Mouse (Mus musculus) layer of hippocampus, adult 2 months (tissue): Measurements from ENCODE around the gene Pmm1. TPM values are rescaled to one million over a fixed set of nuclear protein-coding genes. Genes with fewer than 3 reads are reported as not detected.
"Not testable (repeated sequence)": the region's sequence is repeated elsewhere in the genome, so short reads cannot be mapped to it uniquely, and the experiment has no call there.

ENCODE experiments used
- DNase-seq, 2 experiments: peaks; one replicate each; pipeline ENCODE4 v3.0.0; 2022; ENCODE audit warnings: low spot score in 2 of 2
- H3K27ac ChIP-seq: fragments of 200-600 bp; 2 replicates; pipeline ENCODE4 v1.8.1; 2022
- H3K4me3 ChIP-seq: fragments of 200-600 bp; 2 replicates; pipeline ENCODE4 v1.8.1; 2022; ENCODE audit warnings: mild to moderate bottlenecking
- CTCF ChIP-seq: fragments of 200-600 bp; conservative IDR thresholded peaks from 2 replicates; pipeline ENCODE4 v1.8.1; 2022; ENCODE audit warnings: antibody characterized with exemption, mild to moderate bottlenecking, moderate library complexity
- long read RNA-seq, 2 experiments: library from polyadenylated mRNA; stranded (forward); transcript quantifications; one replicate each; pipeline ENCODE4 v2.0.0; 2021; ENCODE audit warnings: borderline mapping rate in 2 of 2
- total RNA-seq, 2 experiments: library from RNA; stranded (reverse); gene quantifications; 2 replicates each; pipeline ENCODE4 v1.2.3; 2021

Pmm1 gene
- total RNA-seq, result 100 to 1,000 TPM; 214 to 224 TPM
- long read RNA-seq, experiment 1, transcript Pmm1-201 (8 exons, 1,300 nt), result major isoform, 120 of 347 reads
- long read RNA-seq, experiment 1, transcript Pmm1-211 (5 exons, 612 nt), result minor isoform, 5 of 347 reads
- long read RNA-seq, experiment 1, partial matches to known transcripts, result 8 of 347 reads
- long read RNA-seq, experiment 1, other reads (novel, unspliced or antisense), result 213 of 347 reads
- long read RNA-seq, experiment 2, transcript Pmm1-201 (8 exons, 1,300 nt), result major isoform, 161 of 434 reads
- long read RNA-seq, experiment 2, transcript Pmm1-211 (5 exons, 612 nt), result minor isoform, 5 of 434 reads
- long read RNA-seq, experiment 2, partial matches to known transcripts, result 5 of 434 reads
- long read RNA-seq, experiment 2, other reads (novel, unspliced or antisense), result 259 of 434 reads

DNA sequence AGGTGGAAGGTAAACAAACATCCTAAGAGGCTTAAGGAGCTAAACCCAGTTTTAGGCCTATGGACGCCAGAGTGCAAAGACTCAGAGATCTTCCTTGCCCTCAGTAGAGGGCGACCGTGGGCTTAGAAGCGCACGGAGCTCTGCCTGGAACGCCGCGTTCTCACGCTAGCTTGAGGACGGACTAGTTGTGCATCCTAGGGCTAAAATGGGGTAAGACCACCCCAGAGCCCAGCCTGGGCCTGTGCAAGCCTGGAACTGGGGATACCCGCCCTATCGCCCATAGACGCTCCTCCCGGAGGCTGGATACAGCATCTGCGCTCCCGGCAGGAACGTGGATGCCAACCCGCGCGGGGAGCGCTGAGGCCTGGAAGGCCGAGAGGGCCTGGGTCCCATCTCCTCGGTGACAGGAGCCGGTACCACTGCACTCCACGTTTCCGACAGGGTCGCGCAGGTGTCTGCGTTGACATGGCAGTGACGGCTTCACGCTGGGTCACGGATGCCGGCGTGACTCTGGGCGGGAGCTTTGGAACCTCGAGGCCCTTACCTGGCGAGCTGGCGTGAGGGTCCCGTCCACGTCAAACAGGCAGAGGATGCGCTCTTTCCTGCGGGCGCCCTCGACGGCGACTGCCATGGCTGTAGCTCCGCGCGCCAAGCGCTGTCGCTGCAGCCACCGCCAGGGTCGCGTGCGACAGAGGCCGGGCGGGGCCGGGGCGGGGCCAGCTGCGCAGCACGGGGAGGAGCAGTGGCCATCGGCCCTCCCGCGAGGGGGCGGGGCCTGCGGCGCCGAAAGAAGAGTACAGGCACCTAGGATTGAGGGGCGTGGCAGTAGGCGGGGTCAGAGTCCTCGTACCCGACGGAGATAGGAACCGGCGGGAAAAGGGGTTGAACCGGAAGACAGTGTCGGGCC lies at the start of gene Pmm1:
TSS of gene Pmm1 (minus strand) at position 760 of the 907 bp plus-strand sequence.
- DNase-seq, result peak; percentile 96 to 98
- TF ChIP-seq CTCF, result peak; percentile 79
- Histone ChIP-seq H3K4me3 (peak within 1 kb of the TSS; percentile 69), H3K27ac (peak within 1 kb of the TSS; percentile 99)

DNA sequence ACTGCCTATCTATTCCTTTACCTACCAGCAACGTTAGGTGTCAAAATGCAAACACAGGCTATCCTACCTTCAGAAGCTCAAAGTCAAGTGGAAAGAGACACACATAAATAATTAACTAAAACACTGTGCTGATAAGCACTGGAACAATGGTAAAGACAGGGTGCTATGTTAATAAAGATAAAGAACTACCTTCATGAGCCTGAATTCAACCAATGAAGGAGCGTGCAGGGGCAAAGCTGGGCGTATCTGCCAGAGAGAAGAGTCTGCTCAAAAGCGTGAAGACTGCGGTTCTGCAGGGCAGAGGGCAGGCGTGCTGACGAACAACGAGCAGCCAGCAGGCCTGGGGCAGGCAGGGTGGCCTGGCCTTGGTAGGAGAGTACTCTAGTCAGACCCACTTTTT lies 43.5 kb upstream of the Pmm1 start:
- Histone ChIP-seq H3K4me3 (no peak overlapping the region), H3K27ac (no peak overlapping the region)
- no peak for TF ChIP-seq CTCF
- DNase-seq, result no peak

DNA sequence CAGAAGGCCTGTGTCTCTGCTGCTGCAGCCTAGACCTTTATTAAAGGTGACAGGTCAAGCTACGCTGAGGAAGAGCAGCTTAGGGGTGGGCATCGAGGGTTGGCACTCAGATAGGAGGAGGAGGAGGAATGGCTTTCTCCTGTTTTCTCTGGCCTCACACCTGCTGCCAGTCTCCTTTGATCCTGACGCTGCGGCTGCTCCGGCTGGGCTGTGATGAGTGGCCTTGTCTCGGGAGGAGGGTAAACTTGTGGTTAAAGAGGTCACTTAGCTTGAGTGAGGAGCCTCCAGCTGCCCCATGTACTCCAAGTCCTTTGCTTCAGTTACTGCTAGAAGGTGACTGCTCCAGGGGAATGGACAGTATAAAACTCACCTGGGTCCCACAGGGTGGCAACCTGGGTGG lies 33.3 kb upstream of the Pmm1 start:
- no peak overlapping the region for H3K4me3 ChIP-seq
- DNase-seq, result no peak
- no peak for TF ChIP-seq CTCF
- H3K27ac ChIP-seq, result no peak overlapping the region

DNA sequence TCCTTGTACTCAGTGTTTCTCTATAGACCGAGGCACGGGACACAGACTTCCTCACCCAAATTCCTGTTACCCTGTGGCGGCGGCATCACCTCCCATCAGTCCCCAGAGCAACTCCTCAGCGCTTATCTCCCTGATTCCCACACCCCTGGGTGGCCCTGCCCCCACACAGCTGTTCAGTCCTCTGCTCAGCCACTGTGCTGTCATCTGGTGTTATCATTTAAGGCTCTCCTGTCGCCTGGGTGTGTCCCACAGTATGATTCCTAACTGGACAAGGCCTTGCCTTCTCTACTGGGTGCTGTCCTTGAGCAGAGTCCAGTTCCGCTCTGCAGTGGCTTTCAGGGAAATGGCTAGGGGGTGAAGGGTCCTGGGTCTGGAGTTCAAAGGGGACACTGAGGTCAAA lies 29.8 kb upstream of the Pmm1 start:
- no peak for TF ChIP-seq CTCF
- DNase-seq, result no peak

DNA sequence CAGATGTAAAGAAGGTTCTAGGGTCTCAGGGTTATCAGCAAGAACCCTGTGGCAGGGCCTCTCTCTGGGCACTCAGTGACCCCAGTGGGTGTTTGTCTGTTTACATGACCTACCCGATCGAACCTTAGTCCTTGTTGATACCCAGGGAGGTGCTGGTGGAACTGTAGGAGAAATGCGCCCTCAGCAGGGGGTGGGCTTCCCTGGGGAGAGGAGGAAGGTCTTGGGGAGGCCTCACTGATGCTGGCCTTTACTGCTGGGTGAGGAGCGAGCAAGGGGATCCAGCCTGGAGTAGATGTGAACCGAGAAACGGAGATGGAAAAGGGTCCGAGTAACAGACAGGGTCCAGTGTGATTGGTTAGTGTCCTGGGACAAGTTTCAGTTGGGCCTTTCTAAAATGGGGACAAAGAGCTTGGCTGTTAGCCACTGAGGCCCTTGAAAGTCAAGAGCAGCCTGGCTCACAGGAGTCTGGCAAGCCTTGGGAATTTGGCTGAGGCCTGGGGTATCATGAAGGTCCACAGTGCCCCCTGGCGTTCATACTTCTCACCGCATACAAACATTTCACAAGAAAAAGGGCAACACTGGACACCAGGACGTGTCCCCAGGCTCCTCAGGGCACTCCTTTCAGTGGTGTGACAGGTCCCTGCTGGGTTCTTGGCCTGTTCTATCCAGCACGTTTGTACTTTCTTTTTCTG lies 28.8 kb upstream of the Pmm1 start:
- Histone ChIP-seq H3K4me3 (no peak overlapping the region), H3K27ac (peak overlapping the region; percentile 72)
- DNase-seq, result peak; percentile 89 to 90
- peak; percentile 91 for TF ChIP-seq CTCF

More for the DNA sequence above, 29.8 kb upstream of the Pmm1 start:
- H3K4me3 ChIP-seq, result no peak overlapping the region
- no peak overlapping the region for H3K27ac ChIP-seq

DNA sequence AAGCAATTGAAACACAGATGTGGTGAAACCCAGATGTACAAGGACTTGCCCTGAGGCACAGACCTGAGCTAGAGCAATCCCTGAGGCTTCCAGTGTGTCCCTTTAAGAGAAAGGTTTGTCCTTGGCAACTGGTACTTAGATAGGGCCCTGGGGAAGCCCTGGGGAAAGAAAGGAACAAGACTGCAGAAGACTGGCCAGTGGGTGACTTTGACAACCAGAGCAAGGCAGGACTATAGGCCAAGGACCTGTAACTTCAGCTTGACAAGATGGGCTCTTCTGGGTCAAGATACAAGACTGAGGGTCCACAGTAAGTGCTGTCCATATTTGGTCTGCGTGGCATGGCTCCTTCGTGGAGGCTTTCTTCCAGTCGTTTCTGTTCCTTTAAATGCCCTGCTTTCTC lies 26.9 kb upstream of the Pmm1 start, which contains the start of gene Xrcc6:
TSS of gene Xrcc6 (plus strand) at position 190 of the 400 bp plus-strand sequence.
- DNase-seq, result no peak
- H3K27ac ChIP-seq, result peak within 1 kb of the TSS; percentile 72
- H3K4me3 ChIP-seq, result no peak within 1 kb of the TSS
- TF ChIP-seq CTCF, result no peak

DNA sequence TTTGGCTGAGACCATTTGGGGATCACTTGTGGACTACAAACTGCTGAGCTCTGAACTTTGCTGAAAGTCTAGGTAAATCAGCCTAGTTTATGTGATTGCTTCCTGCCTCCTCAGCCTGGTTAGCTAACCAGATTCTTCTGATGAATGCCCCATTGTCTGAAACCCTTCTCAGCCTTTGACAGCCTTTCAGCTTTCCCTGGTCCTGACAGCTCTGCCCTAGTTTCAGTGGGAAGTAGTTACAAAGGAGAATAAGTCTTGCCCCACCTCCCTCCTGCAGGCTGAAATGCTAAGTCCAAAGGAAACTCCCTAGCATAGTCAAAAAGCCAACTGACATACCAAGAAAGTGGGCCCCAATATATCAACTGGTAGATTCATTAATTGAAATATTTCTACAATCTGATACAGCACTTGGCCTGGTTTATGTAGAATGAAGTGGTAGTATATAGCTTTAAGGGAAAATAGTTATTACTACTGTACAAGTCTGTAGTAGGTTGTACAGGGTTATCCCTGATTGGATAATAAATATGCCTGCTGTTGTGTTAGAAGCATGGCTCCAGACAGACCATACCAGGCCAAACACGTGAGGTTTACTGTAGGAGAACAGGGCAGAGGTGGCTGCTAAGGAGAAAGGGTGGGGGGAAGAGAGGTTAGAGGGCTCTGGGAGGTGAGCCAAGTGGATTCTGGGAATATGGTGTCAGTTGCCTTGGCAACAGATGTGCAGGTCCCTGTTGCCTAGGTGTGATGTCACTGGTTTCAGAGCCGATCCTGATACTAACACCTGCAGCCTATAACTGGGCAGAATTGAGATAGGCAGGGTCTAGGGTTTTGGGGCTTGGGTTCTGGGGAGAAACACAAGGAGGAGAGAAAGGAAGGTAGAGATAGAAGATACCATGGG lies 24.8 kb upstream of the Pmm1 start:
- DNase-seq, result peak in 1 of 2 experiments; percentile 29
- no peak overlapping the region for H3K4me3 ChIP-seq
- peak overlapping the region; percentile 79 for H3K27ac ChIP-seq
- no peak for TF ChIP-seq CTCF

DNA sequence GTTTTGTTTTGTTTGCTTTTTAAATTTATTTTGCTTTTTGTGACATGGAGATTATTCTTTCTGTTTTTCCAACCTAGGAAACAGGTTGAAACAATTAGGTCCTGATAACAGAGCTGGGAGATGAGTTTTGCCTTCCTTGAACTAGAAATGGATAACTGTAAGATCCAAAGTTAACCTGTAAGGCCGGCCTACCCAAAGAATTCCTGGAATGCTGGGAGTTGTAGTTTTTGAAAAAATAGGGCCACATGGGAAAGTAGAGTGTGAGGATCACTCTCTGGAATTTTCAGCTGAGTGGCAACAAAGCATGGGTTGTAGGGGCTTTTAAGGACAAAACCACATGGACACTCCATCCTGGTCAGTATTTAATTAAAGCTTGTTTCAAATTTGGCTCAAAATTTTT lies 21.4 kb upstream of the Pmm1 start:
- DNase-seq, result no peak
- TF ChIP-seq CTCF, result no peak
- Histone ChIP-seq H3K4me3 (no peak overlapping the region), H3K27ac (no peak overlapping the region)

DNA sequence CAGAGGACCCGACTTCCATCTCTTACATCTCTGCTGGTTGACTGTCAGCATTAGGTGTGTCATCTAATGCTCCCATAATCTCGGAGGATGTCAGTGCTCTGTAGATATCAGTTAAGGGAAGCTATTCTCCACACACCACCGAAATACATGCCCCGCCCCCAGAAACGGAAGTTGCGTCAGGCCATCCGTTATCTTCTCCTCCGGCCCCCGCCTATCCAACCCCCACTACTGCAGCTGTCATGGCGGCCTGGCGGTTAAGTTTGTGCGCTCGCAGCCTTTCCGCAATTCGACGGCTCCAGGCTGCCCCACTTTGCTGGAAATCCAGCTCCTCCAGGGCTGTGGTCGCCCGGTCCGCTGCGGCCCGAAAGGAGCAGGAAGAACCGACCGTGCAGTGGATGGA lies 19.6 kb upstream of the Pmm1 start, which contains the start of gene 1700029P11Rik:
TSS of gene 1700029P11Rik (plus strand) at position 220 of the 400 bp plus-strand sequence.
- no peak for DNase-seq
- Histone ChIP-seq H3K27ac (no peak within 1 kb of the TSS), H3K4me3 (no peak within 1 kb of the TSS)
- no peak for TF ChIP-seq CTCF

DNA sequence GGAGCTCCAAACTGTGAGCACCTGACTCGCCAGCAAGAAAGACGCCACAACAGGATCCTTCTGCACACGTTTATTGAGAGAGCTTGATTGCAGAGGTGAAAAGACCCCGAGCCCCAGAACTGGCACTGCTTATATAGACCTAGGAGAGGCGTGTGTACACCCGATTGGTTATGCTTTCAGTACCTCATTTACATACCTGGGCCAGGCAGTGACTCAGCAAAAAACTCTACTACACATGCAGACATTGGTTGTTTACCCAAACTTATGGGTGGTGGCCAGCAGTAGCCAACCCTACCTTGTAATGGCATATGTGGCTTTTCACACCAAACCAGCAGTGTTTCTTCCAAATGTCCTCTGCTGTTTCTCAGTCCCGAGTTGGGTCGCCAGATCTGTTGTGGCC lies 14.4 kb upstream of the Pmm1 start:
- peak overlapping the region; percentile 65; the same call in 1 of the 2 replicates for H3K27ac ChIP-seq
- H3K4me3 ChIP-seq, DNase-seq: not testable (repeated sequence)

DNA sequence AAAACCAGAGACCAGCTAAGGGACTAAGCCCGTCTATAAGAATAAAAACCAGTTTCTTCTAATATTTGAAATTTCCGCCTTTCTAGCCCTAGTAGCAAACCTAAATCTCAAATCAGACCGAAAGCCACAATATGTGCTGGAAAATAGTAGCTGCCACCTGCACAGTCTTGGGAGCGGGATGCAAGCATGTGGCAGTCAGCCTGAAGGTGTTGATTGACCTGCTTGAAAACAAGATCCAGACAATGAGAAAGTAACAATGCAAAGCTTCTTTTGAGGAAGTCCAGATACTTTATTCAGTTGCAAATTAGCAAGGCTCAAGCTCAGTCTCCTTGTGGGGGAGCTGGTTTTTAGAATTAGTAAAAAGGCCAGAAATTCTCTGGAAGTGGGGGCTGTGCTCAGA lies 9.8 kb upstream of the Pmm1 start:
- not testable (repeated sequence) for H3K4me3 ChIP-seq, DNase-seq, H3K27ac ChIP-seq

DNA sequence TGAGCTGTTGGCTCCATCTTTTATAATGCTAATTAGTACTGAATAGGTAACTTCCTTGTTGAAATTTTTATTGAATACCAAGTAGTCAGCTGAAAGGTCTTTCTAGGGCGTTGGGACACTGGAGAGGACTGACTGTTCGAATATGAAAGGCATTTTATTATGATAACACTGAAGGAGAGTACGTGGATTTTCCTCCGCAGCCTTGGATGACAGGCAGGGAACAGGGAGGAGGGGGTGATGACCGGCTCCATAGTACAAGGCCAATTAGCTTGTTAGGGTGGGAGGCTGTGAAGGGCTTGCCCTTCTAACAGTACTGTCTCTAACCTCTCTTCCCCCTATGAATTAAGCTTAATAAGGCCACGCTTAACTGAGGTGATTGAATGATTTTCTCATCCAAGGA lies 8.9 kb upstream of the Pmm1 start:
- DNase-seq, H3K4me3 ChIP-seq: not testable (repeated sequence)

More for the DNA sequence above, 8.9 kb upstream of the Pmm1 start:
- not testable (repeated sequence) for H3K27ac ChIP-seq
